Mouse (Mus musculus) inflammation-experienced regulatory T-cells, adult 6 months (primary cell): ENCODE data around the gene 4932415D10Rik. TPM values are rescaled to one million over a fixed set of nuclear protein-coding genes. Genes with fewer than 3 reads are reported as not detected.
A peak's percentile ranks its signal among the peaks of the same experiment; 100 is the strongest.

ENCODE experiments used
- ATAC-seq: one replicate; pipeline ENCODE4 v1.8.0; 2017
- polyA plus RNA-seq, 3 experiments: library from polyadenylated mRNA; unstranded; fragments of 100-300 nt; shearing (Covaris generic); gene quantifications; one replicate each; pipeline ENCODE4 v1.2.1; 2017

Gene 4932415D10Rik
- not detected for polyA plus RNA-seq

- no peak for ATAC-seq
These were observed at the start of gene 4932415D10Rik for GRCm38 (mm10) chr10:82316482-82316881. Gene 4932415D10Rik, minus strand, starts transcription at chr10:82316582.

- ATAC-seq, result no peak
These were observed 45.5 kb upstream of the 4932415D10Rik start for GRCm38 (mm10) chr10:82361911-82362310.

GRCm38 (mm10) chr10:82355401-82355800 is 39.0 kb upstream of the 4932415D10Rik start:
- no peak for ATAC-seq

GRCm38 (mm10) chr10:82354083-82355010 is 38.0 kb upstream of the 4932415D10Rik start, which contains the start of gene Gm4924:
Gene Gm4924, plus strand, starts transcription at chr10:82354255.
- ATAC-seq, result peak; percentile 96

- no peak for ATAC-seq
These were observed 13.4 kb upstream of the 4932415D10Rik start for GRCm38 (mm10) chr10:82329826-82330225.

- no peak for ATAC-seq
These were observed 3.8 kb upstream of the 4932415D10Rik start for GRCm38 (mm10) chr10:82320134-82320533.

GRCm38 (mm10) chr10:82296440-82296839 is 19.9 kb downstream of the 4932415D10Rik start:
- ATAC-seq, result no peak

- no peak for ATAC-seq
These were observed 59.1 kb downstream of the 4932415D10Rik start for GRCm38 (mm10) chr10:82257331-82257730.

GRCm38 (mm10) chr10:82245021-82245420 is 71.4 kb downstream of the 4932415D10Rik start:
- no peak for ATAC-seq

- no peak for ATAC-seq
These were observed 75.0 kb downstream of the 4932415D10Rik start for GRCm38 (mm10) chr10:82241401-82241788.

GRCm38 (mm10) chr10:82240742-82241400 is 75.5 kb downstream of the 4932415D10Rik start, which contains the start of gene Zfp938:
Gene Zfp938, minus strand, starts transcription at chr10:82241280.
- ATAC-seq, result peak; percentile 100

Other genes with a start within 250 kb of the 4932415D10Rik start
- gene BC024063, start 233.2 kb downstream of the 4932415D10Rik start, polyA plus RNA-seq, result 1 to 10 TPM; 3.3 to 6.8 (median 3.9) TPM
- gene AU041133, start 188.6 kb downstream of the 4932415D10Rik start, polyA plus RNA-seq, result 10 to 100 TPM; 10.4 to 15.3 (median 11.6) TPM
- 10 to 100 TPM; 15.6 to 19.2 (median 17.6) TPM for gene Zfp938, start 75.3 kb downstream of the 4932415D10Rik start, polyA plus RNA-seq
- gene Gm4924, start 37.7 kb upstream of the 4932415D10Rik start, polyA plus RNA-seq, result 10 to 100 TPM in 2 of 3 experiments, 1 to 10 TPM in 1; 7.5 to 14.8 (median 12.7) TPM
- not detected for gene Gm1553, start 176.0 kb upstream of the 4932415D10Rik start, polyA plus RNA-seq